Mouse (Mus musculus) urinary bladder, postnatal 0 days (tissue): Measurements from ENCODE around the gene Wdfy2. TPM values are rescaled to one million over a fixed set of nuclear protein-coding genes. Genes with fewer than 3 reads are reported as not detected.

Experiments
- microRNA-seq: library from miRNA; unstranded; fragments of <30 nt; microRNA quantifications from one replicate; pipeline ENCODE4, GENCODE M21; 2016
- polyA plus RNA-seq: library from polyadenylated mRNA; unstranded; fragments of >200 nt; fragmentation: Nextera tagmentation; extraction: Ambion mirVana; gene quantifications from 2 replicates; pipeline ENCODE4 v1.2.1, GENCODE M21; 2015

Wdfy2 gene
- polyA plus RNA-seq, result 3.5 and 3.7 TPM in 2 replicates

DNA sequence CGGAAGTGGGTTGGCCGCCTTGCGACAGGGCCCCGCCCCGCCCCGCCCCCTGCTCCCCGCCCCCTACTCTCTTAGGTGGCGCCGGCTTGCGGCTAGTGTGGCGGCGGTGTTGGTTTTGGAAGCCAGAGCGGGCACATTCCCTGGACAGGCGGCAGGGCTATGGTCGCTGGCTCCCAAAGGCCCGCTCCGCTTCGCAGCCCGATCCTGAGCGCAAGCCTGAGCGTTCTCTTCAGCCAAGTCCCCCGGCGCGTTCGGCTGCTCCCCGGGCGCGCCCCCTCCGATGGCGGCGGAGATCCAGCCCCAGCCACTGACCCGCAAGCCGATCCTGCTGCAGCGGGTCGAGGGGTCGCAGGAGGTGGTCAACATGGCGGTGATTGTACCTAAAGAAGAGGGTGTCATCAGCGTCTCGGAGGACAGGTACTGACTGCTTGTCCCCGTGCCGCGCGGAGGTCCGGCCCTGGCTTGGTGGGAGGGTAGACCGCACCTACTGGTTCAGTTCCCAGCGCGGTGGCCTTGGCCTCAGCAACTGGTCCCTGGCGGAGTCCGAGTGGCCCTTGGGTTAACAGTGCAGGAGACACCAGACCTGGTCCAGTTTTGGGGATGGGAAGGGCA is at the start of gene Wdfy2:
Gene Wdfy2, plus strand, starts transcription at position 38 of the 612 bp plus-strand sequence.

DNA sequence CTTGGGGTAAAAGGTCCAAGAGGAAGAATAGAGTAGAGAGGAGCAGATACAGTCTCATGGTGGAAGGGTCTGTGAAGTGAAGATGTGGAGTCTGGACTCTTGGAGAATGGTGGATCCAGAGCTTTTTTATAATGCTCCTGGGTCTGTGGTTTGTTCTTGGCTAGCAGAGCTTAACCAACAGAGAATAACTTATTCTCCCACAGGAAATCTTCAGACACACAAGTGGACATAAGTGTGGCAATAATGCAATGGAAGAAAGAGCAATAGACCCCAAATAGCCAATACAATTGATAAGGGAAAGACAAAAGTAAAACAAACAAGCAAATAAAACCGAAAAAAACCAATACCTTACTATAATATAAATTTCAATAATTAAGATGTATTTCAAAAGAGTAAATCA is 146.9 kb downstream of the Wdfy2 start, which contains the start of gene Defb48:
Gene Defb48, minus strand, starts transcription at position 101 of the 400 bp plus-strand sequence.

DNA sequence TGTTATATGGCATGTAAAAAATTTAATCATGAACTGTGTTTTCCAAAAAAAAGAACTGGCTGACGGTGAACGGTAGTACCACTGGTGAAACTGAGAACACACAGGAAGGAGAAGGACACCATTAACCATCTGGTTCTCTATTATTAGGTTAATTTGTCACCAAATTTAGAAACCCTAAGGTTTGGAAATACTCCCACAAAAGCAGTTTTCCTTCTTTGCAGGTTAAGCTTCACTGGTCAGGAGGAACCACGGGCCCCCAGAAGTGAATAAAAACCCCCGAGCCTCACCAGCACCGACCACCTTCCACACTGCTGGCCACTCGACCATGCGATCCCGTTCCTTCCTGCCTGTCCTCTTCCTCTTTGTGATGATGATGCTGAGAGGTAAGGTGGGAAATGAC is 160.3 kb downstream of the Wdfy2 start, which contains the start of gene Defb47:
Gene Defb47, plus strand, starts transcription at position 301 of the 400 bp plus-strand sequence.

Small RNA genes lying within 50 kb of the gene (microRNA-seq; reads per million reads assigned to microRNA genes)
- not detected for gene Mir6541
- gene Mir8098, result not detected

Other genes starting within 250 kb of the Wdfy2 start
- not detected in 2 replicates for gene Serpine3, start 174.0 kb upstream of the Wdfy2 start, polyA plus RNA-seq
- 7.5 and 9.2 TPM in 2 replicates for gene Ints6, start 76.5 kb upstream of the Wdfy2 start, polyA plus RNA-seq
- gene Defb48, start 146.8 kb downstream of the Wdfy2 start, polyA plus RNA-seq, result not detected in 2 replicates
- gene Defb47, start 160.4 kb downstream of the Wdfy2 start, polyA plus RNA-seq, result not detected in 2 replicates
- not detected in 2 replicates for gene Defb43, start 174.1 kb downstream of the Wdfy2 start, polyA plus RNA-seq
- gene Defb42, start 209.3 kb downstream of the Wdfy2 start, polyA plus RNA-seq, result 0.60 TPM in 1 of 2 replicates, not detected in the other
- gene Defb30, start 212.3 kb downstream of the Wdfy2 start, polyA plus RNA-seq, result not detected in 2 replicates